Mouse (Mus musculus): ENCODE measurements at regions not wholly inside any gene's neighbourhood (a gene's known extent, or its start where the extent isn't known, plus 50 kb on each side); places are given as distances from the start of the nearest gene placed in this dataset.

- TF ChIP-seq CTCF (IDR thresholded peaks at IDR 0.05; ENCODE audit: extremely low read depth, insufficient read depth, insufficient read length, insufficient replicate concordance) (no peak), POLR2A (IDR thresholded peaks at IDR 0.05; ENCODE audit: low read depth, low read length) (no peak)
Observed at GRCm38 (mm10) chr11:63537693-63538092, 384.4 kb downstream of the Hs3st3b1 start.

Measured in spleen, adult 2 months (tissue).